Mouse (Mus musculus): ENCODE results near the gene Utp4.
"Not testable (repeated sequence)": the region's sequence is repeated elsewhere in the genome, so short reads cannot be mapped to it uniquely, and the experiment has no call there.

Gene Utp4

DNA sequence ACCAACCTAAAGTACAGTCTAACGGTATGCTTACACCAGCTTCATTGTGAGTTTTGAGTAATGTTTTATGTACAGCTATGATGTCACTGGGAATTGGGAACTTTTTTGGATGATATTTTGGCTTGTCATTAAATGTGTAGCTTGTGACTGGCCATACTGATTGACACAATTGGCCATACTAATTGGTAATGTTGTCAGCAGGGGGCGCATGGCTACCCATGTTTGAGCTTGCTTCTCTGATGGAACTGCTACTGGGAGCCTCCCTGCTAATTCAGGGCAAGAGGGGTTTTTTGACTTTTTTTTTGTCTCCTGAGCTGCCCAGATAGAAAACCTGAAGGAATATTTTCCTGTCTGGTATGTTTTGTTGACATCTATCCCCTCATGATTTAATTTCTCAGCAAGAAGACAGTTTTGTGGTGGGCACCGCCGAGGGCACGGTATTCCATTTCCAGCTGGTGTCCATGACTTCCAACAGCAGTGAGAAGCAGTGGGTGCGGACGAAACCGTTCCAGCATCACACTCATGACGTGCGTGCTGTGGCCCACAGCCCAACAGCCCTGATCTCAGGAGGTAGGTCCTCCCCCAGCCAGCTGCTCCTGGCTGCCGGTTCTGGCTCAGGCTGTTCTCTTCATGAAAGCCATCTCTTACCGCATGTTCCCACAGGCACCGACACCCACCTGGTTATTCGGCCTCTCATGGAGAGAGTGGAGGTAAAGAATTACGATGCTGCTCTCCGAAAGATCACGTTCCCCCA lies 12.5 kb downstream of the Utp4 start:
- DNase-seq (ENCODE audit: low spot score), result peak; percentile 15

DNA sequence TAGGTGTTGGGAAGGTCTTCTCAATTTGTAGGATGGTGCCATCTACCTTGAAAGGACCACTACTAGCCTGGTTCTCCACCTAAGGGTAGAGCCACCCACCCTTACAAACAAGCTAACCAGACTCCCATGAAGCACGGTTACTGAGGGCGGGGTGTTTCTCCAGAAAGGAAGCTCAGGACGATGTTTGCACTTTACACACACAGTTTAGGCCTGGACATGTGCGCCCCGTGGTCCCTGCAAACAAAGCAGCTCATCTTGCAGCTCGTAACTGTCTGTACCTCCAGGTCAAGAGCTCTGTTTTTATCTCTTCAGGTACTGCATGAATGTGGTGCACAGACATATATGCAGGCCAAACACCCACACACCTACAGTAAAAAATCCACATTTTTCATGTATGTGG lies 13.2 kb downstream of the Utp4 start:
- DNase-seq (ENCODE audit: low spot score), result no peak

GRCm38 (mm10) chr8:106907450-106907849 lies 14.0 kb downstream of the Utp4 start:
- no peak for DNase-seq (ENCODE audit: low spot score)

- DNase-seq (ENCODE audit: low spot score), result no peak
Observed at GRCm38 (mm10) chr8:106908291-106908690, 14.9 kb downstream of the Utp4 start.

DNA sequence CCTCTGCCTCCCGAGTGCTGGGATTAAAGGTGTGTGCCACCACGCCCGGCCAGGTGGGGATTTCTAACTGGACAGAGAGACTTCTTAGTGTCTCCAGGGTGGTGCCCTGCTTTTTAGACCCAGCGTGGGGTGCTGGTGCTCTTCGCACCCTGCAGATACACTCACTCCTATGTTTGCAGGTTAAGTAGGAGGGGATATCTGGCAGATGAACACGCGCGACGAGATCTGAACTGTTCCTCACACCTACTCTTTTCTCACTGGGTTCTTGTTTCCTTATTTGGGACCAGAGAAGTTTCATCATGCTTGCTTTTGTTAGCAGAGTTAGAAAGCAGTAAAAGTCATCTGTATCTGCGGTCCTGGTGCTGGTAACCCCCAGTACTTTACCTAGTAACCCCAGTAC lies 20.2 kb downstream of the Utp4 start:
- no peak for DNase-seq (ENCODE audit: low spot score)

GRCm38 (mm10) chr8:106919721-106920394 lies 26.4 kb downstream of the Utp4 start:
- DNase-seq (ENCODE audit: low spot score), result no peak

DNA sequence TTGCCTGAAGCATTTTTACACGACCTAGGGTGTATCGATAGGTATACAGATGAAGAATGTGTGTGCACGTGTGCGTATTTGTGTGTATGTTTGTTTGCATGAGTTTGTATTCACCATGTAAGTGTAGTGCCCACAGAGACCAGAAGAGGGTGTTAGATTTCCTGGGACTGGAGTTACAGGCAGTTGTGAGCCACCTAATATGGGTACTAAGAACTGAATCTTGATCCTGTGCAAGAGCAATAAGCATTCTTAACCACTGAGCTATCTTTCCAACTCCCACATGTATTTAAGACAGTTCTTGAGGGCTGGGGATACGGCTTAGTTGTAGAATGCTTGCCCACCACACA lies 26.9 kb downstream of the Utp4 start:
- DNase-seq (ENCODE audit: low spot score), result no peak

- DNase-seq (ENCODE audit: low spot score), result no peak
Observed at GRCm38 (mm10) chr8:106924057-106924456, 30.6 kb downstream of the Utp4 start.

DNA sequence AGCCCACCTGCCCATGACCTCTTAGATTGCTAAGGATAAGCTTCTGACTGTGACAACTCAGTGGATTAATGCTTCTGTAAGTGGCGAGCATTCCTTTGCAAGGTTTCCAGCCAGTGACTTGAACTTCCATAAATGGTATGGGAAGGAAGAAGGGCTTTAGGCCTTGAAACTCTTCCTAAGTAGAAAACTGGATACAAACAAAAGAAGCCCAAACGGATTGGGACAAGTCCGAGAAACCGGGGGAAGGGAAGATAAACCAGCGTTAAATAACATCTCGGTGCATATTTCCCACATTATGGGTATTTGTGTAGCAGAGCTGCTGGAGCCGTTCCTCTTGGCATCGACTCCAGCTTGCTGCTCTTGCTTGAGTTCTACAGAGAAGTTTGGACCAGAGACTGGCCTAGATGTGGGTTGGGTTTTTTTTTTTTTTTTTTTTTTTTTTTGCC lies 31.5 kb downstream of the Utp4 start:
- no peak for DNase-seq (ENCODE audit: low spot score)

- no peak for DNase-seq (ENCODE audit: low spot score)
Observed at GRCm38 (mm10) chr8:106925446-106925845, 32.0 kb downstream of the Utp4 start.

DNA sequence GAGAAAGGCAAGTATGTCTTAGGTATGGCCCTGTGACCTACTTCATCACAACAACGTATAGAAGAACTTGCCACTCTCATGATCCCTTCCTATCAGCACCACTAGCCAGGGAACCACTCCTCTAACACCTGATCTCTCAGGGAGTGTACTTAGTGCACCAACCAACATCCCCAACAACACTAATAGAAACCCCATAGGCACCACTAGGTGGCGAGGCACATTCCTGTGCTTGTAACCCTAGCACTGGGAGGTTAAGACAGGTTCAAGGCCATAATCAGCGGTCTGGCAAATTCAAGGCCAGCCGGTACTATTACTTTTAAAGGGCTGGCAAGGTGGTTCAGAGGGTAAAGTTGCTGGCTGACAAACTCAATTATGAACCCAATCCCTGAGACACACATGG lies 33.8 kb downstream of the Utp4 start:
- no peak for DNase-seq (ENCODE audit: low spot score)

- not testable (repeated sequence) for DNase-seq (ENCODE audit: low spot score)
Observed at GRCm38 (mm10) chr8:106928182-106928581, 34.7 kb downstream of the Utp4 start.

GRCm38 (mm10) chr8:106929155-106929913 lies 35.9 kb downstream of the Utp4 start:
- no peak for DNase-seq (ENCODE audit: low spot score)

- no peak for DNase-seq (ENCODE audit: low spot score)
Observed at GRCm38 (mm10) chr8:106929921-106930320, 36.5 kb downstream of the Utp4 start.

DNA sequence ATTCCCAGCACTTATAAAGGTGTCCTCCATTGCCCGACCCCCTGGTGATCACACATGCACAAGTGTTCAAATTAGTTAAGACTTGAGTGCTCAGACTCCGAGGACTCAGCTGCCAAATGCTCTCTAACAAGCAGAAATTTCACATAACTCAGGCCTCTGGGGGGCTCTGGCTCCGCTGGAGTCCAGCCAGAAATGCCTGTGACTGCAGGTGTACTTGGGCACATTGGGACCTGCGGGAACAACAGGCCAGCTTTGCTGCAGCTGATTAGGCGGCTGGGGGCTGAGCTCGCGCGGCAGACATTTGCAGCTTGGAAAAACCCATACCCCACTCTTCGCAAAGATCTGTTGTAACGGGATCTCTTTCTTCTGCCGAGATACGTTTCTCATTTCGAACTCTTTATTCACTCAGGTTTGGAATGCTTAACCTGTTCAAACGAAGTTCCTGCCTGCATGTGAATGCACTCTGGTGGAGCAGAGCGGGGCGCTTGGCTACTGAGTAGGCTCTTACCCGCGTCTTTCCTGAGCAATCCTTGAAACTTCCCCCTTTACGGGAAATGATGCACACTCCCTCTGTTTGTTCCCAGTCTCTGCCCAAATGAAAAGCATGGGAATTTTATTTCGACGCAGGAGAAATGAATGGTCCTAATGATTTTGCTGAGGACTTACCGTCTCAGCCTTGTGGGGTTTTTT lies 39.1 kb downstream of the Utp4 start:
- DNase-seq (ENCODE audit: low spot score), result no peak

DNA sequence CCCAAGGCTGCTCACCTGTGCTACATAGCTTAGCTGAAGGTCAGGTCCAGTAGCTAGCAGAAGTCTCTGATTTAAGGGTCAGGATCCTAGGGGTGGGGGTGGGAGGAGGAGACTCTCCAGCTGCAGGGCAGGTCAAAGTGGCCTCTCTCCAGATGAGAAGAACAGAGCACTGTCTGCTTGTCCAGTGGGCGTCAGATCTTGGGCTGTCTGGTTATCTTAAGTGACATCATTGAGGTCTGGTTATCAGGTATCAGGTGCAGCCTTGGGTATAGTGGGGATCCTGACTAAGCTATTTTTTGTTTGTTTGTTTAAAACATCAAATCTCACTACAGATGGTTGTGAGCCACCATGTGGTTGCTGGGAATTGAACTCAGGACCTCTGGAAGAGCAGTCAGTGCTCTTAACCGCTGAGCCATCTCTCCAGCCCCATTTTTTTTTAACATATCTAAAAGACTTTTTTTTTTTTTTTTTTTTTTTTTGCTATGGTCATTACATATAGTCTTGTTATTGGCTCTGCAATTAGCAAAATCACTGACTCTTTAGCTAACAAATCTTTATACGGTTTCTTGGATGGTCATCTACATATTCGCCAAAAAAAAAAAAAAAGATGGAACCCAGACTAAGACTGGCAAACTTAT lies 40.2 kb downstream of the Utp4 start:
- no peak for DNase-seq (ENCODE audit: low spot score)

- no peak for DNase-seq (ENCODE audit: low spot score)
Observed at GRCm38 (mm10) chr8:106934226-106934977, 41.0 kb downstream of the Utp4 start.

- peak; percentile 72 for DNase-seq (ENCODE audit: low spot score)
Observed at GRCm38 (mm10) chr8:106935324-106935869, 42.0 kb downstream of the Utp4 start, which contains the start of gene Sntb2. Sntb2 (plus strand) TSS chr8:106935750.

DNA sequence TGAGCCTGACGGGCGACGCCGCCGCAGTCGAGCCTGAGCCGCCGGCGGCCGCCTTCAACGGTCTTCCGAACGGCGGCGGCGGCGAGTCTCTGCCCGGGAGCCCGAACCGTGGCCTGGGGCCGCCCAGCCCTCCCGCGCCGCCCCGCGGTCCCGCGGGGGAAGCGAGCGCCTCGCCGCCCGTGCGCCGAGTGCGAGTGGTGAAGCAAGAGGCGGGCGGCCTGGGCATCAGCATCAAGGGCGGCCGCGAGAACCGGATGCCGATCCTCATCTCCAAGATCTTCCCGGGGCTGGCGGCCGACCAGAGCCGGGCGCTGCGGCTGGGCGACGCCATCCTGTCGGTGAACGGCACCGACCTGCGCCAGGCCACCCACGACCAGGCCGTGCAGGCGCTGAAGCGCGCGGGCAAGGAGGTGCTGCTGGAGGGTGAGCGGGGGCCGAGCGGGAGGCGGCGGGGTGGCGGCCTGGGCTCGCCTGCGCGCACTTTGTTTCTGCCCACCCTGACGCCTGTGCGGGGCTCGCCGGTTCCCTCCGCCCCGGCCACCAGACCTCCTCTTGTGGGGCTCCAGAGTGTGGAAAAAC lies 42.6 kb downstream of the Utp4 start:
- DNase-seq (ENCODE audit: low spot score), result no peak

- no peak for DNase-seq (ENCODE audit: low spot score)
Observed at GRCm38 (mm10) chr8:106936478-106937051, 43.1 kb downstream of the Utp4 start.
